Comparison of ENCODE assay signal across 7 mouse cellular contexts in the genomic region with DNA sequence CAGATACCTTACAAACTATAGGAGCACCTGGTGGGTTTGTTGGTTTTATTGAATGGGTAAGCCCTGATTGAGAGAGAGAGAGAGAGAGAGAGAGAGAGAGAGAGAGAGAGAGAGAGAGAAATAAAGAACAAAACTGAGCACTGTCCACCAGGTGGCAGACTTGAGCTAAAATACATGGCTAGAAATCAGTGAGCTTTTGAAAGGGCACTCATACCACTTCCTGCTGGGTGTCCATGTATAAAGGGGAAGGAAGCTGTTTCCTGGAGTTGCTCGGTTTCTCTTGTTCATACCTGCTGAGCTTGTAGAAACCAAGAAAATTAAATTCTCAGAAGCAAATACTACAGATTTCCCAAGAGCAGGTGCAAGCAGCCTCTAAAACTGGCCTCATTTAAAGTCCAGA.
DNase-seq lines count a peak whose midpoint lies in the region; ATAC-seq and TF ChIP-seq lines count a peak whose summit lies in the region.

No protein-coding gene starts in this region.

- H3K27me3 ChIP-seq in limb, embryonic 14.5 days (ENCODE audit: control insufficient read depth, insufficient read depth, low read length), result no peaks in the 10 kb centered on the region

- no peak overlapping the region for H3K27ac ChIP-seq in cortical plate, adult 2 months (ENCODE audit: insufficient read depth, low read length)
- no peak overlapping the region for H3K27ac ChIP-seq in limb, embryonic 14.5 days (replicated peaks; ENCODE audit: low read depth, low read length)

- no peaks in the 10 kb centered on the region for H3K9me3 ChIP-seq in limb, embryonic 14.5 days (ENCODE audit: control insufficient read depth, low read length)

- DNase-seq in right cerebral cortex, adult 18-20 months, result peak; percentile 57
- DNase-seq in right cerebral cortex, postnatal 25 days, result no peak
- peak; percentile 71 to 86 for DNase-seq in heart, postnatal 10 days
- DNase-seq in limb, embryonic 14.5 days (ENCODE audit: low spot score), result peak; percentile 87

- H3K9ac ChIP-seq in limb, embryonic 14.5 days (ENCODE audit: low read depth, low read length, severe bottlenecking), result no peak overlapping the region

- peak; percentile 90 for ATAC-seq in activated CD4-positive, CD25-positive, alpha-beta regulatory T cell, adult 4 months
- peak; percentile 51; the same call in 1 of the 2 replicates for ATAC-seq in limb, embryonic 14.5 days (ENCODE audit: low FRiP score, low read depth)
- ATAC-seq in neutrophil, adult 5-6 weeks (ENCODE audit: extremely low read depth, insufficient number of reproducible peaks, low FRiP score, poor library complexity, severe bottlenecking), result peak; percentile 84

- H3K36me3 ChIP-seq in limb, embryonic 14.5 days (ENCODE audit: control insufficient read depth, insufficient read depth, low read length), result peaks cover 60% of the 10 kb centered on the region

- intact Hi-C loops in heart, postnatal 10 days (cut with DNase I), result loop anchor here (1.0 to 10.0 kb wide), 6 partner anchors 60 to 1154 kb away; partner anchors contain the start of gene Prpf18

- 0% methylated on average over 1 of the region's 1 CpGs for WGBS in limb, embryonic 14.5 days

- H3K4me2 ChIP-seq in limb, embryonic 14.5 days (replicated peaks; ENCODE audit: low read depth, low read length, severe bottlenecking), result no peak overlapping the region

- peak; percentile 47; the same call in 1 of the 2 replicates for TF ChIP-seq CTCF in cortical plate, adult 2 months (IDR thresholded peaks at IDR 0.05; ENCODE audit: extremely low read depth, insufficient read depth, low read length)

- TF ChIP-seq POLR2A in cortical plate, adult 2 months (IDR thresholded peaks at IDR 0.05; ENCODE audit: extremely low read depth, insufficient read depth, low read length), result no peak
- no peak for TF ChIP-seq POLR2A in limb, embryonic 14.5 days (IDR thresholded peaks at IDR 0.05; ENCODE audit: borderline replicate concordance, extremely low read depth, insufficient read depth, insufficient read length)

- H3K4me1 ChIP-seq in cortical plate, adult 2 months (ENCODE audit: control insufficient read depth, insufficient read depth, low read length), result peaks cover 14% of the 10 kb centered on the region
- H3K4me1 ChIP-seq in limb, embryonic 14.5 days (ENCODE audit: control insufficient read depth, insufficient read depth, low read length), result no peaks in the 10 kb centered on the region

- H3K4me3 ChIP-seq in cortical plate, adult 2 months (ENCODE audit: insufficient read depth, low read length), result no peak overlapping the region
- no peak overlapping the region for H3K4me3 ChIP-seq in limb, embryonic 14.5 days (replicated peaks; ENCODE audit: low read length)
